Mouse (Mus musculus): ENCODE measurements at regions not wholly inside any gene's neighbourhood (a gene's known extent, or its start where the extent isn't known, plus 50 kb on each side); places are given as distances from the start of the nearest gene placed in this dataset.

DNA sequence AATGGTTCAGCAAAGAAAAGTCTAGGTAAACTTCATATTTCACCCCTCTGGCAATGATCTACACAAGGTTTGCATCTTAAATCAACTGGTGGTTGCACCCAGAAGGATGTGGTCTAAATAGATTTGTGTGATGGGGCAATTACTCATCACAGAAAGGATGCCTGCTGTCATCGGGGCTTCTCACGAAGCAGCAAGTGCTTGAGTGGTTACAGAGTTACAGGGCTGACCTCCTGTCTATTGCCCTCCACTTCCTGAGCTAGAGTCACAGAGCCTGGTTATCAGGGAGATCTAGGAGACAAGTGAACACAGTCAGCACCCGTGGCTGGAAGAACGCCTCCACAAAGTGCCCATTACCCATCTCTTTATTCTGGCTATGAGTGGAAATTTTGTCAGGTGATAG lies 203.9 kb upstream of the Slc24a2 start:
- no peak for DNase-seq (ENCODE audit: low spot score)
- no peak overlapping the region for H3K9ac ChIP-seq (ENCODE audit: low read depth, low read length, severe bottlenecking)
- TF ChIP-seq POLR2A (IDR thresholded peaks at IDR 0.05; ENCODE audit: borderline replicate concordance, extremely low read depth, insufficient read depth, insufficient read length), result no peak
- no peaks in the 10 kb centered on the region for H3K36me3 ChIP-seq (ENCODE audit: control insufficient read depth, insufficient read depth, low read length)
- H3K4me1 ChIP-seq (ENCODE audit: control insufficient read depth, insufficient read depth, low read length), result no peaks in the 10 kb centered on the region
- H3K27me3 ChIP-seq (ENCODE audit: control insufficient read depth, insufficient read depth, low read length), result no peaks in the 10 kb centered on the region
- no peak overlapping the region for H3K4me3 ChIP-seq (replicated peaks; ENCODE audit: low read length)
- no peaks in the 10 kb centered on the region for H3K9me3 ChIP-seq (ENCODE audit: control insufficient read depth, low read length)
- no peak overlapping the region for H3K27ac ChIP-seq (replicated peaks; ENCODE audit: low read depth, low read length)
- ATAC-seq (ENCODE audit: low FRiP score, low read depth), result no peak
- 54% methylated on average over 4 of the region's 4 CpGs for WGBS
- H3K4me2 ChIP-seq (replicated peaks; ENCODE audit: low read depth, low read length, severe bottlenecking), result no peak overlapping the region

DNA sequence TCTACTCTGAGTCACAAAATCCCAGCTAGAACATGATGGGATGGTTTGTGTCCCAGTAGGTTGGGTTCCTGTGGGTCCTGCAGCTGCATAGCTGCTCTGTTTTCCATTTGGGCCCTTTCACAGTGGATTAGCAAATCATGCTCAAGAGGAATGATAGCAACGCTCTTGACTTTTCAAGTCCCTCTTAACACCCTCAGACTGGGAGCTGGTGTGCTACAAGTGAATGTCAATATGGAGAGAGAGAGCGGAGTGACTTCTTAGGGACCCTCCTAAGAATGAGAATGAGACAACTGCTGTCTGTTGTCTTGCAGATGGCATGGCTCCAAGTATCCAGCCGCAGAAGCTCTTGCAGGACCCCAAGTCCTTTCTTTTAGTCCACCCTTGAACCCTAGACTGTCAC lies 198.1 kb upstream of the Slc24a2 start:
- Histone ChIP-seq H3K27me3 (ENCODE audit: control insufficient read depth, insufficient read depth, low read length) (no peaks in the 10 kb centered on the region), H3K36me3 (ENCODE audit: control insufficient read depth, insufficient read depth, low read length) (no peaks in the 10 kb centered on the region), H3K4me1 (ENCODE audit: control insufficient read depth, insufficient read depth, low read length) (no peaks in the 10 kb centered on the region), H3K9ac (ENCODE audit: low read depth, low read length, severe bottlenecking) (no peak overlapping the region), H3K9me3 (ENCODE audit: control insufficient read depth, low read length) (no peaks in the 10 kb centered on the region), H3K4me2 (replicated peaks; ENCODE audit: low read depth, low read length, severe bottlenecking) (no peak overlapping the region), H3K27ac (replicated peaks; ENCODE audit: low read depth, low read length) (no peak overlapping the region), H3K4me3 (replicated peaks; ENCODE audit: low read length) (no peak overlapping the region)
- no peak for DNase-seq (ENCODE audit: low spot score)
- WGBS, result 87% methylated on average over 3 of the region's 3 CpGs
- no peak for TF ChIP-seq POLR2A (IDR thresholded peaks at IDR 0.05; ENCODE audit: borderline replicate concordance, extremely low read depth, insufficient read depth, insufficient read length)
- no peak for ATAC-seq (ENCODE audit: low FRiP score, low read depth)

DNA sequence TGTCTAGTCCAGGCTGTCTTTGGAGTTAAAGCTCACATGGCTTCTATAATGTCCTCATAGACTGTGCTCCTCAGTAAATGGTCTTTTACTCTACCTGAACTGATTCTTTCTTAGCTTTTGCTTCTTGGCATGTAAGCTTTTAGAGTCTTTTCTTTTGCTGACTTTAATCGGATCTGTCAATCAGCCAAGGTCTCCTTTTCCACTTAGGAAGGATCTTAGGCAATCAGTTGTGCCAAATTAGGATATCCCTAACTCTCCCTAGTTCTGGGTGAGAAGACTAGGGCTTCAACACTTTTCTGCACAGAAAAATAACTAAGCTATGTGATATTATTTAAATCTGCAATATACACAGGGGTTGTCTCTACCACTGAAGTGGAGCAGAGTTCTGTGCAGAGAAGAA lies 193.8 kb upstream of the Slc24a2 start:
- WGBS, result 97% methylated on average over 1 of the region's 1 CpGs
- DNase-seq (ENCODE audit: low spot score) (no peak), ATAC-seq (ENCODE audit: low FRiP score, low read depth) (no peak)
- Histone ChIP-seq H3K4me3 (replicated peaks; ENCODE audit: low read length) (no peak overlapping the region), H3K36me3 (ENCODE audit: control insufficient read depth, insufficient read depth, low read length) (no peaks in the 10 kb centered on the region), H3K27ac (replicated peaks; ENCODE audit: low read depth, low read length) (no peak overlapping the region), H3K4me2 (replicated peaks; ENCODE audit: low read depth, low read length, severe bottlenecking) (no peak overlapping the region), H3K4me1 (ENCODE audit: control insufficient read depth, insufficient read depth, low read length) (no peaks in the 10 kb centered on the region), H3K27me3 (ENCODE audit: control insufficient read depth, insufficient read depth, low read length) (no peaks in the 10 kb centered on the region), H3K9me3 (ENCODE audit: control insufficient read depth, low read length) (no peaks in the 10 kb centered on the region), H3K9ac (ENCODE audit: low read depth, low read length, severe bottlenecking) (no peak overlapping the region)
- no peak for TF ChIP-seq POLR2A (IDR thresholded peaks at IDR 0.05; ENCODE audit: borderline replicate concordance, extremely low read depth, insufficient read depth, insufficient read length)

DNA sequence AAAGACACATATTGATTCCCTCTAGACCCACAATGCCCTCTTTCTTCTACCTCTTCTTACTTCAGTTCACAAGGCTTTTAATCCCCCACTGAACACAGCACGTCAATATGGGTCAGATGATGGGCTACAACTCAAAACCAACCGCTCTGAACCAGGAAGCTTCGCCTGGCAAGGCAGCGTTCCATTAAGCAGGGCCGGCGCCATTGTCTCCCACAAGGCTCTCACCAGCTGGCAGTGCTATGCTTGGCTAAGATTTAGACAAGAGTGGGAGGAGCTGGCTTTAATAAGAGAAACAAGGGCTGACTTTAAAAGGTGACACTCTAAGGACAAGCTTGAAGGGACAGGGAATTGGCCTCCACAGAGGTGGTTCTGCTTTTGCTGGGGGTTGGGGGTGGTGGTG lies 192.3 kb upstream of the Slc24a2 start:
- WGBS, result 78% methylated on average over 6 of the region's 6 CpGs
- ATAC-seq (ENCODE audit: low FRiP score, low read depth) (no peak), DNase-seq (ENCODE audit: low spot score) (no peak)
- TF ChIP-seq POLR2A (IDR thresholded peaks at IDR 0.05; ENCODE audit: borderline replicate concordance, extremely low read depth, insufficient read depth, insufficient read length), result no peak
- no peak overlapping the region for H3K4me2 ChIP-seq (replicated peaks; ENCODE audit: low read depth, low read length, severe bottlenecking)
- no peaks in the 10 kb centered on the region for H3K27me3 ChIP-seq (ENCODE audit: control insufficient read depth, insufficient read depth, low read length)
- H3K9ac ChIP-seq (ENCODE audit: low read depth, low read length, severe bottlenecking), result no peak overlapping the region
- H3K27ac ChIP-seq (replicated peaks; ENCODE audit: low read depth, low read length), result no peak overlapping the region
- no peak overlapping the region for H3K4me3 ChIP-seq (replicated peaks; ENCODE audit: low read length)
- no peaks in the 10 kb centered on the region for H3K9me3 ChIP-seq (ENCODE audit: control insufficient read depth, low read length)
- H3K36me3 ChIP-seq (ENCODE audit: control insufficient read depth, insufficient read depth, low read length), result no peaks in the 10 kb centered on the region
- no peaks in the 10 kb centered on the region for H3K4me1 ChIP-seq (ENCODE audit: control insufficient read depth, insufficient read depth, low read length)

DNA sequence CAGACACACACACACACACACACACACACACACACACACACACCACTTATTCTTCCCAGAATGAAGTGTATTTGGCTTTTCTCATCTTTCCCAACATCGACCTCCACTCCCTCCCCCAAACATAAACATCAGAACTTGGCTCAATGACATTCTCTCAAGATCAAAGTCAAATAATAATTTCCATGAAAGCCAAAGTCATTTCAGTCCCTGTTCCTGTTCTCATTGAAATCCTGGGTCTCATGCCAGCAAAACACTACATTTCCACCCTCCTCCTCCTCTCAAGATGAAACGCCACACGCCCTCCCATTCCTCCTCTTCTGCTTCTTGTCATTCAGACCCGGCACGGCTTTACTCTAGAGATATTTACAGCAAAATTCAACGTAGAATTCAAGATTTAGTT lies 173.1 kb upstream of the Slc24a2 start:
- ATAC-seq (ENCODE audit: low FRiP score, low read depth) (no peak), DNase-seq (ENCODE audit: low spot score) (no peak)
- peaks cover 9% of the 10 kb centered on the region; the same call in 1 of the 2 replicates for H3K4me1 ChIP-seq (ENCODE audit: control insufficient read depth, insufficient read depth, low read length)
- TF ChIP-seq POLR2A (IDR thresholded peaks at IDR 0.05; ENCODE audit: borderline replicate concordance, extremely low read depth, insufficient read depth, insufficient read length), result no peak
- H3K27ac ChIP-seq (replicated peaks; ENCODE audit: low read depth, low read length), result no peak overlapping the region
- no peaks in the 10 kb centered on the region for H3K27me3 ChIP-seq (ENCODE audit: control insufficient read depth, insufficient read depth, low read length)
- H3K4me3 ChIP-seq (replicated peaks; ENCODE audit: low read length), result no peak overlapping the region
- no peaks in the 10 kb centered on the region for H3K9me3 ChIP-seq (ENCODE audit: control insufficient read depth, low read length)
- no peaks in the 10 kb centered on the region for H3K36me3 ChIP-seq (ENCODE audit: control insufficient read depth, insufficient read depth, low read length)
- H3K9ac ChIP-seq (ENCODE audit: low read depth, low read length, severe bottlenecking), result no peak overlapping the region
- H3K4me2 ChIP-seq (replicated peaks; ENCODE audit: low read depth, low read length, severe bottlenecking), result no peak overlapping the region
- 41% methylated on average over 6 of the region's 6 CpGs for WGBS

DNA sequence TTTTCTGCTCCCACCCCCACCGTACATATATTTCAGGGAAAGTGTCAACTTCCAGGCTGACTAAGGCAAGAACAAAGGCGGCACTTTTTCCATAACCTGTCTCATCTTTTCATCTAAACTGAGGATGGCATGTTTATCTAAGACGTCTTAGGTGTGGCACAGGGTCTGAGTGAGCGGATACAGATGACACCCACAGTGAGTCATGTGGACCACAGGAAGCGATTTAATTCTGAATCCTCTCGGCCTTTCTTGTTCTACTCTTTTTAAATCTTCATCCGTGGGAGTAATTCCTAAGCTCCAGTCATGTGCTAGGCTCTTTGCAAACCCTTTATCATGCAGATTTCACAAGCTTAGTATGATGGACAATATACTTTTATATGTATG lies 171.9 kb upstream of the Slc24a2 start:
- no peak overlapping the region for H3K27ac ChIP-seq (replicated peaks; ENCODE audit: low read depth, low read length)
- no peak for TF ChIP-seq POLR2A (IDR thresholded peaks at IDR 0.05; ENCODE audit: borderline replicate concordance, extremely low read depth, insufficient read depth, insufficient read length)
- no peak overlapping the region for H3K9ac ChIP-seq (ENCODE audit: low read depth, low read length, severe bottlenecking)
- ATAC-seq (ENCODE audit: low FRiP score, low read depth) (no peak), DNase-seq (ENCODE audit: low spot score) (no peak)
- H3K4me2 ChIP-seq (replicated peaks; ENCODE audit: low read depth, low read length, severe bottlenecking), result no peak overlapping the region
- peaks cover 9% of the 10 kb centered on the region; the same call in 1 of the 2 replicates for H3K4me1 ChIP-seq (ENCODE audit: control insufficient read depth, insufficient read depth, low read length)
- H3K27me3 ChIP-seq (ENCODE audit: control insufficient read depth, insufficient read depth, low read length), result no peaks in the 10 kb centered on the region
- WGBS, result 67% methylated on average over 7 of the region's 7 CpGs
- H3K36me3 ChIP-seq (ENCODE audit: control insufficient read depth, insufficient read depth, low read length), result no peaks in the 10 kb centered on the region
- H3K9me3 ChIP-seq (ENCODE audit: control insufficient read depth, low read length), result no peaks in the 10 kb centered on the region
- H3K4me3 ChIP-seq (replicated peaks; ENCODE audit: low read length), result no peak overlapping the region

Data from limb, embryonic 14.5 days (tissue).